Mouse (Mus musculus) heart, adult 2 months (tissue): Measurements from ENCODE around the gene Gls.

Experiments used
- EP300 ChIP-seq: fragments of 200-500 bp; IDR thresholded peaks from 2 replicates; pipeline ENCODE4 v1.6.1; 2011; ENCODE audit warnings: low read depth, low read length, control low read depth; ENCODE audit not compliant: insufficient read depth
- POLR2A ChIP-seq: fragments of 200-500 bp; IDR thresholded peaks from 2 replicates; pipeline ENCODE4 v1.6.1; 2011; ENCODE audit warnings: mild to moderate bottlenecking, low read depth, low read length, control low read depth; ENCODE audit not compliant: insufficient read depth

DNA sequence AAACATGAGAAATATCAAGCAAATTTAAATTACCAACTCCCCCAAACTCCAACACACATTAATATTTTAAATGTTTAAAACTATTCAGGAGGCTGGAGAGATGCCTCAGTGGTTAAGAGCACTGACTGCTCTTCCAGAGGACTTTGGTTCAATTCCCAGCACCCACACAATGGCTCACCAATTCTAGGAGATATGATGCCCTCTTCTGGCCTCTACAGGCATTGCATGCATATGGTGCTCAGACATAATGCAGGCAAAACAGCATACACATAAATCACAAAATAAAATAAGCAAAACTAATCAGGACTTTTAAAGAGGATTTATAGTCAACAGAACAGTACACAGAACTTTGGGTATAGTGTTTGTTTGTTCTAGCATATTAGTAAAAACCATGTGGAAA, 16.3 kb downstream of the Gls start:
- TF ChIP-seq EP300 (no peak), POLR2A (no peak)
